Mouse (Mus musculus): Measurements from ENCODE around the gene Tifa.

- no peak for TF ChIP-seq EP300 (optimal IDR thresholded peaks at IDR 0.05)
- TF ChIP-seq CTCF (IDR thresholded peaks at IDR 0.05; ENCODE audit: low read depth): no peak
These were observed 78.6 kb downstream of the Tifa start for GRCm38 (mm10) chr3:127868046-127868758.

Measured in stomach, postnatal 0 days (tissue).